Mouse (Mus musculus) lung, embryonic 14.5 days (tissue): ENCODE measurements at regions not wholly inside any gene's neighbourhood (a gene's known extent, or its start where the extent isn't known, plus 50 kb on each side); places are given as distances from the start of the nearest gene placed in this dataset.

Source experiments
- ATAC-seq: fragments of 200-750 bp; cut with Nextera tagmentation; 2 replicates; pipeline ENCODE4 v1.8.0; 2017; ENCODE audit warnings: mild to moderate bottlenecking, moderate TSS enrichment, moderate library complexity; ENCODE audit not compliant: insufficient read depth
- DNase-seq: peaks from one replicate; pipeline ENCODE4 v3.0.0-alpha.2; 2015
- H3K27ac ChIP-seq: fragments of 300-500 bp; sonication (generic); 2 replicates; pipeline ENCODE4 v1.5.1; 2014; ENCODE audit warnings: low read depth, mild to moderate bottlenecking, moderate library complexity
- H3K27me3 ChIP-seq: fragments of 300-500 bp; sonication (generic); 2 replicates; pipeline ENCODE4 v1.6.1; 2014; ENCODE audit warnings: low read length, control low read depth; ENCODE audit not compliant: insufficient read depth
- H3K36me3 ChIP-seq: fragments of 300-500 bp; sonication (generic); 2 replicates; pipeline ENCODE4 v1.6.1; 2014; ENCODE audit warnings: control low read depth; ENCODE audit not compliant: insufficient read depth
- H3K4me1 ChIP-seq: fragments of 300-500 bp; sonication (generic); 2 replicates; pipeline ENCODE4 v1.6.1; 2014; ENCODE audit warnings: antibody characterized with exemption, control low read depth; ENCODE audit not compliant: insufficient read depth
- H3K4me2 ChIP-seq: fragments of 300-500 bp; sonication (generic); 2 replicates; pipeline ENCODE4 v1.6.1; 2014; ENCODE audit warnings: mild to moderate bottlenecking
- H3K4me3 ChIP-seq: fragments of 300-500 bp; sonication (generic); 2 replicates; pipeline ENCODE4 v1.5.1; 2014; ENCODE audit warnings: low read depth, low read length
- H3K9ac ChIP-seq: fragments of 300-500 bp; sonication (generic); 2 replicates; pipeline ENCODE4 v1.6.1; 2014
- H3K9me3 ChIP-seq: fragments of 300-500 bp; sonication (generic); 2 replicates; pipeline ENCODE4 v1.6.1; 2016; ENCODE audit warnings: low read depth, low read length, control low read depth
- CTCF ChIP-seq: IDR thresholded peaks from 2 replicates; pipeline ENCODE4 v1.5.1; 2016; ENCODE audit warnings: antibody characterized with exemption, low read depth
- WGBS: fragments of 180-500 bp; shearing (Covaris S2); extraction: QIAGEN DNeasy Blood & Tissue Kit; methylation state at CpG from one replicate; pipeline ENCODE4 v1.1.7; 2014; 5-methylcytosine and 5-hydroxymethylcytosine counted together

DNA sequence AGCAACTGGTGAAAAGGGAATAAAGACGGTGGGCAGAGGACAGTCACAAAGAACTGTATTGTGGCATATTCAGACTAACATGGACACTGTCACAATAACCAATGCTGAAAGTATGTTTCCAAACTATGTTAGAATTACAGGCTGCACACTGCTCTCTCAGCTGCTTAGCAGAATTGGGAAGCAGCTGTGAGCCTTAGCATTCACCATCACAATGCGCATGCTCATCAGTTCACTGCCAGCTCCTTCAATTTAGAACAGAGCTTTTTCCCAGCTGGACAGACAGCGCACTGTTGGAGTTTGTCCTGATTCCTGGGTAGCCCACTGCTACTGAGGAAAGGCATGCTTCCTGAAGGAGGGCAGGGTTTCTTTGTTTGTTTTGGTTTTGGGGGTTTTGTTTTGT, 2735.2 kb upstream of the Gm6569 start:
- no peak overlapping the region for H3K4me3 ChIP-seq
- H3K27ac ChIP-seq: no peak overlapping the region
- no peak for TF ChIP-seq CTCF
- no peaks in the 10 kb centered on the region for H3K4me1 ChIP-seq
- H3K27me3 ChIP-seq: no peaks in the 10 kb centered on the region
- H3K9ac ChIP-seq: no peak overlapping the region
- 65% methylated on average over 3 of the region's 3 CpGs for WGBS
- H3K4me2 ChIP-seq: no peak overlapping the region
- no peaks in the 10 kb centered on the region for H3K9me3 ChIP-seq
- DNase-seq (peak; percentile 12), ATAC-seq (no peak)
- no peaks in the 10 kb centered on the region for H3K36me3 ChIP-seq

- Histone ChIP-seq H3K4me1 (no peaks in the 10 kb centered on the region), H3K9ac (no peak overlapping the region), H3K27me3 (no peaks in the 10 kb centered on the region), H3K9me3 (no peaks in the 10 kb centered on the region), H3K36me3 (no peaks in the 10 kb centered on the region), H3K27ac (no peak overlapping the region), H3K4me2 (no peak overlapping the region), H3K4me3 (no peak overlapping the region)
- ATAC-seq: no peak
- TF ChIP-seq CTCF: no peak
- DNase-seq: no peak
Measured at GRCm38 (mm10) chr15:71129802-71130201, 2704.6 kb upstream of the Gm6569 start.

GRCm38 (mm10) chr15:71157680-71158079, 2676.7 kb upstream of the Gm6569 start:
- ATAC-seq (no peak), DNase-seq (no peak)
- Histone ChIP-seq H3K4me2 (no peak overlapping the region), H3K9me3 (no peaks in the 10 kb centered on the region), H3K36me3 (no peaks in the 10 kb centered on the region), H3K4me1 (no peaks in the 10 kb centered on the region), H3K27ac (no peak overlapping the region), H3K9ac (no peak overlapping the region), H3K27me3 (no peaks in the 10 kb centered on the region), H3K4me3 (no peak overlapping the region)
- WGBS: 70% methylated on average over 2 of the region's 2 CpGs
- no peak for TF ChIP-seq CTCF

- Histone ChIP-seq H3K4me2 (no peak overlapping the region), H3K4me3 (no peak overlapping the region), H3K36me3 (no peaks in the 10 kb centered on the region), H3K4me1 (no peaks in the 10 kb centered on the region), H3K9ac (no peak overlapping the region), H3K27ac (no peak overlapping the region), H3K27me3 (no peaks in the 10 kb centered on the region), H3K9me3 (no peaks in the 10 kb centered on the region)
- ATAC-seq (no peak), DNase-seq (no peak)
- TF ChIP-seq CTCF: no peak
Measured at GRCm38 (mm10) chr15:71162097-71162496, 2672.3 kb upstream of the Gm6569 start.

GRCm38 (mm10) chr15:71195011-71195739, 2639.2 kb upstream of the Gm6569 start:
- DNase-seq: peak; percentile 17
- no peak overlapping the region for H3K9ac ChIP-seq
- ATAC-seq: no peak
- no peaks in the 10 kb centered on the region for H3K36me3 ChIP-seq
- peak; percentile 31 for TF ChIP-seq CTCF
- WGBS: 56% methylated on average over 11 of the region's 11 CpGs
- H3K9me3 ChIP-seq: no peaks in the 10 kb centered on the region
- no peaks in the 10 kb centered on the region for H3K27me3 ChIP-seq
- H3K4me1 ChIP-seq: no peaks in the 10 kb centered on the region
- no peak overlapping the region for H3K27ac ChIP-seq
- no peak overlapping the region for H3K4me2 ChIP-seq
- no peak overlapping the region for H3K4me3 ChIP-seq

GRCm38 (mm10) chr15:71240647-71241351, 2593.6 kb upstream of the Gm6569 start:
- H3K4me1 ChIP-seq: no peaks in the 10 kb centered on the region
- no peak overlapping the region for H3K9ac ChIP-seq
- H3K36me3 ChIP-seq: no peaks in the 10 kb centered on the region
- WGBS: 37% methylated on average over 9 of the region's 9 CpGs
- no peaks in the 10 kb centered on the region for H3K27me3 ChIP-seq
- H3K9me3 ChIP-seq: no peaks in the 10 kb centered on the region
- ATAC-seq (no peak), DNase-seq (peak; percentile 82)
- no peak overlapping the region for H3K27ac ChIP-seq
- H3K4me2 ChIP-seq: no peak overlapping the region
- peak; percentile 71 for TF ChIP-seq CTCF
- H3K4me3 ChIP-seq: no peak overlapping the region

DNA sequence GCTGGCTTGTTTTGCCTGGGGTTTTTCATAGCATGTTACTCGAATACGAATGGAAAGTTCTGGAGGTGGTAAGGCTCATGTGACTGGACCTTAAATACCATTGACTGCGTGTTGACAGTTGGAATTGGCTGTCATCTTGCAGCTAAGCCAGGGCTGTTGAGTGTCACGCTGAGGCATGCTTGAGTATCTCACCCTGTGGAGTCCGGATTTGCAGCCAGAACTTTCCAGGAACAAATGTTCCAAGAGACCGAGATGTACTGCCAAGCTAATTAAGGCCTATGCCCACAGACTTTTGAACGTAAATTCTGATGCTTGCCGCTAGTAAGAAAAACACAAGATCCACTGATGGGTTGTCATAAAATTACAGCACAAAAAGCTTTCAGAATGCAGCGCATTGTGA, 2590.8 kb upstream of the Gm6569 start:
- Histone ChIP-seq H3K27me3 (no peaks in the 10 kb centered on the region), H3K4me2 (no peak overlapping the region), H3K36me3 (no peaks in the 10 kb centered on the region), H3K9ac (no peak overlapping the region), H3K9me3 (no peaks in the 10 kb centered on the region), H3K4me1 (no peaks in the 10 kb centered on the region), H3K4me3 (no peak overlapping the region), H3K27ac (no peak overlapping the region)
- DNase-seq (peak; percentile 4), ATAC-seq (no peak)
- 68% methylated on average over 9 of the region's 9 CpGs for WGBS
- no peak for TF ChIP-seq CTCF
